Mouse (Mus musculus): ENCODE results near the gene Kcnk18.

Gene Kcnk18

DNA sequence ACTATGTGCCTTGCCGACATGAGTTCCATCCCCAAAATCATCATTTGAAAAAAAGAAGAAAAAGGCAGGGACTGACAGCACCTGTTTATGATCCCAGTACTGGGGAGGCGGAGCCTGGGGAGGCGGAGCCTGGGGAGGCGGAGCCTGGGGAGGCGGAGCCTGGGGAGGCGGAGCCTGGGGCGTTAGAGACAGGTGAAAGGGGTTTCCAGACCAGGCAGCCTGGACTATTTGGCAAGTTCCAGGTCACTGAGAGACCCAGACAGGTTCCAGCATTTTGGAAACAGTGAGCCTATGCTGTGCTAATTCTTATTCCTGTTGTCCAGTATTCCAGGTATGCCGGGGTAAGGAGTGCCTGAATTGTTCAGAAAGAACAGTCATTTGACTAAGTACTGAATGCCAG, at the start of gene Kcnk18:
Gene Kcnk18 (plus strand): TSS at position 224 of the 400 bp plus-strand sequence.
- no peak for DNase-seq (ENCODE audit: low read depth, low spot score)

DNA sequence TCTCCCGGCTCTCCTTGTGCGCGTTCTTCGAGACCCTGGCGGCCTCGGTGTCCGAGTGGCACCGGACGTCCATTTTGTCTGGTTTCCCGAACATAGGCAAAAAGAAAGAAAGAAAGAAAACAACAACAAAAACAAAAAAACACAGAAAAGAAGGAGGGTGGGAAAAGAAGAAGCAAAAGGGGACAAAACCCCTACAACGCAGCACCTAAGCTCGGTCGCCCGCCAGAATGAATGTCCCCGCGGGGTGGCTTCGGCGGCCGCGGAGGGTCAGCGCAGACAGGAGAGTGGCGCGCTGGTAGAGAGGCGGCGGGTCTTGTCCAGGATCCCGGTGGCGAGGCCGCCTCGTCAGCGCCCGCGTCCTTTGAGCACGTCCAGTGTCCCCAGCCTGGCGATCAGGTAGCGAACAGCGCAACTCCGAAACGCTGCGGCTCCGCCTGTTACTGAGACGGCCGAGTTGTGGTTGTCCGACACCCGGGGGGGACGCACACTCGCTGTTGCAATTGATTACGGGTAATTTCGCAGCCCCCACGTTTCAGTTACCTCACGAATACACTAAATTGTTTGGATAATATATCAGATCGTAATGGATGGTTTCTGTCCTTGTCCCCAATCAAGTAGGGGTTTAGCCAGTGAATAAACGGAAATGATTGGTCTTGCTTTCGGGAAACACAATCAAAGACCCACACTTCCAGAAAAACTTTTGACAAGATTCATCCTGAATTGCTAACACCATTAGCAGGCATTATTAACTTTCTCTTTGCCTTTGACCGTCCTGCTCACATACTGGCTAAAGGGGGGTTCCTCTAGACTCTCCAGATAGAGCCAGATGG, 48.9 kb upstream of the Kcnk18 start, which contains the start of gene Vax1:
Gene Vax1 (minus strand): TSS at position 121 of the 830 bp plus-strand sequence.
- DNase-seq (ENCODE audit: low read depth, low spot score): no peak

DNA sequence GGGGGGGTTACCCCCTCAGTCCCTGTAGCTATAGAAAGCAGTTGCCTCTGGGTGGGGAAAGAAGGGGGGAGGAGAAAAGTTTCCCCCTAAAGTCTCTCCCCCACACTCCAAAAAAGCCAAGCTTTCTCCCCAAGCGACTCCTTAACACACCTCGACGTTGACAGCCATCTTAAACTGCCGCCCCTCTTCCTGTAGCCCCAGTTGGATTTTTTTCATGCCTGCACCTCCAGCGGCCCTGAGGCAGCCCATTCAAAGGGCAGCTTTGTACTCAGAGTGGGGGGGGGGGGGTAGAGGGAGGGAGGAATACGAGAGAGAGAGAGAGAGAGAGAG, 48.3 kb upstream of the Kcnk18 start:
- DNase-seq (ENCODE audit: low read depth, low spot score): no peak

DNA sequence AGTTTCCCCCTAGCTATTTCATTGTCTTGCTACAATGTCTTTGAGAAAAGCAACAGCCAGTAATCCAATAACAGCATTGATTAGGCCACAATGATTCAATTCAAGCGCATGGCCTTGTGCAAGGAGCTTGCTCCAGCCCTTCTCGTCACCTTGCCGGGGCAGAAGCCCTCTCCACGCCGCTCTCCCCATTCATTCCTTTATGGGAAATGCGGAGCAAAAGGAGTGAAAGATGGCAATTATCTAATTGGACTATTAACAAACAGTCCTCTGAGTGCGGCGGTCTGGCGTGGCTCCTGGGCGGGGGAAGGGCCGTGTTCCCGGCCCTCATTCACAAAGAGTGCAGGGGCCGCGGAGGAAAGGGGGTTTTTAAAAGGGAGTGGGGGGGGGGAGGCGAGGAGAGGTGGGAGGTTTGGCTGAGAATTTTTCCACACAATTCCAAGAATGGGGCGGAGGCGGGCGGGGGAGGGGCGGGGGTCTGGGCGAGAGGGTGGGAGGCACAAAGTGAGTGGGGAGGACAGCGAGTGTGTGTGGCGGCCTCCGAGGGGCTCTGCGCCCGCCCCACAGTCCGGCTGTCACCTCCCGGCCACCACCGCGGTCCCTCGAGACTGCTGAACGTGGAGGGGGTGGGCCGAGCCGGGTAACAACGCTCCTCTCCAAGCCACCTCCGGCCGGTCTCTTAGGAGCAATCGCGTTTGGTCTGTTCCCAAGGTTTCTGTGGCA, 47.7 kb upstream of the Kcnk18 start:
- no peak for DNase-seq (ENCODE audit: low read depth, low spot score)

DNA sequence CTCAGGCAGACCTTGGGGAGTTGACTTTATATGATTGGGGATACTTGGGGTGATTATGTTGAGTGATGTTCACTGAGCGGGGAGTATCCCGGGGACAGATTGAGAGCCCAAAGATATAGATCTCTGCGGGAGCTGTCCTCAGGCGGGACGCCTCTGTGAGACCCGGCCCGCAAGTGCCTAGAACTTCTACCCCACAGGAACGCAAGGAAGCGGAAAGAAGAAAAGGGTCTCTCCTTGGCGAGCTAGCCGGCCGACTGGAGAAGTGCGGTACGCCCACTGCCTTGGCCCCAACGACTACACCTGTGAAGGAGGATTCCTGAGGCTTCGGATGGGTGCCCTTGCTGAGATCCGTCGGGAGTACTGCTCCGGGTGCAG, 47.2 kb upstream of the Kcnk18 start:
- DNase-seq (ENCODE audit: low read depth, low spot score): no peak

DNA sequence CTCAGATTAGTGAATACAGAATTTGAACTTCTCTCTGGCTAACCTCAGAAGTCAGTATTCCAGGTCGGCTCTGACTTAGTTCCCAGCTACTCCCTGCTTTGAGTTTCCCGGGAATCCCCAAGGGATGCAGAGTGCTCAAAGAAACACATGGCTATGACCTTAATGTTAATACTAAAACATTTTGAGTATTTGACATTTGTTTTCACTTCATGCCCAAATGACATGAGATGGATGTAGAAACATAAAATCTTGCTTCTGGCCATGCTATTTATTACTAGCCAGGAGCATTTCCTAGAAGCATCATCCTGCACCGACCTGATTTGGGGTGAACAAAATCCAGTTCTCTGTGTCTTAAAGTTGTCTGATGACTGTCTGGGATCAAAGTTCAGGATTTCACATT, 46.2 kb upstream of the Kcnk18 start:
- DNase-seq (ENCODE audit: low read depth, low spot score): no peak

DNA sequence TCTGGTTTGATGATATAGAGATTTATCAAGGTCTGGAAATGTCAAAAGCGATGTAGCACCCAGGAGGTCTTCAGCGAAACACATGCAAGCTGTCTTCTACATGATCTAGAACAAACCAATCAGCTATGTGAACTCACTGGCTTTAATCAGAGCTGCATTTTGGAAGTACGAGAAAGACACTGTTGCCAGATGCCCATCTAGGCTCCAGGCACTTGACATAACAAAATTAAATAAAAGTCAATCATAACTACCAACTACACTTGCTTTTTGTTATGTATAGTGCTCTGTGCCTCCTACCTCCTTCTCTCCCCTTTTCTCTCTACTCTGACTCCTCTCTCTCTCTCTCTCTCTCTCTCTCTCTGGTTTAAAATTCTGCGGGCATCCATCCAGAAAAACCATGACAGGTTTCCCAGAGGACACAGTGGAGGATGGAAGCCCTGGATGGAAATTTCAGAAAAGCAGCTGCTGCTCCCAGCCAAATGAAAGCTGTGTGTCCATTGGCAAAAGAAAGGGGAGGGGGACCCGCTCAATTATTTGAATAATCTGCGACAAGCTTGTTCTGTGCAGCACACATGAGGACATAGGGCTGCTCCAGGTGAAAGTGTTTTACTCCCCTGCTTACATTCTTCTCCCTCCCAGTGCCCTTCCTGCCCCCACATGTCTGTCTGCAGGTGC, 45.5 kb upstream of the Kcnk18 start:
- no peak for DNase-seq (ENCODE audit: low read depth, low spot score)

DNA sequence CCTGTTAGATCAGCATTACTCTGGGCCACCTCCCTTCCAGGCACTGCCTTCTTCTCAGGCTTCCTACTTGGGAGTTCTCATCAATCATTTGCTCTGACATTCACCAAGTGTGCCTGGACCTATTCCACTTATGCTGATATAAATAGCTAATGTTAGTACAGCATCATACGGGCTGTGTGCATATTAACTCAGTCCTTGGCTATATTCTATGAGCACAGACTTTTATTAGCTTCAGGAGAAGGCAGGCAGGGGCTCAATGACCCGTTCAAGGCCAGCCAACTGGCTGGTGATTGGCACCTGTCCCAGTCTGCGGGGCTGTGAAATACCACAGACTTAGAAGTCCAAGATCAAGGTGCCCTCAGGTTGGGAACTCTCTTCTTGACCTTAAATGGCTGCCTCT, 35.0 kb upstream of the Kcnk18 start:
- DNase-seq (ENCODE audit: low read depth, low spot score): no peak

DNA sequence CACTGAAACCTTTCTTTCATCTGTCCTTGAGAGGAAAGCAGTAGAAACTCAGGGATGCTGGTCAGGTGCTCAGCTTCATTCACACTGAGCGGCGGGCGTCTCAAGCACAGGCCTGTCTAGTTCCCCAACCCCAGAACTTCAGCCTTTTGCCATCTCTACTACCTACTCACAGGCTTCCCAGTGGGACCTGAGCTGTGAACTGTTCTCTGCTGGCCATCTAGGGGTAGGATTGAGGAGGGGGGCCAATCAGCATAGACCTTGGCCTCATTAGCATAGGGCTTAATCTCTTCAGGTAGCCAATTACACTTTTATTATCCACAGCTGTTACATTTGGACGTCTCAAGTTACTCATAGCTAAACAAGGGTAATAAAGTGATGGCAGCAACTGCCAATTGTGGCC, 30.0 kb upstream of the Kcnk18 start:
- no peak for DNase-seq (ENCODE audit: low read depth, low spot score)

DNA sequence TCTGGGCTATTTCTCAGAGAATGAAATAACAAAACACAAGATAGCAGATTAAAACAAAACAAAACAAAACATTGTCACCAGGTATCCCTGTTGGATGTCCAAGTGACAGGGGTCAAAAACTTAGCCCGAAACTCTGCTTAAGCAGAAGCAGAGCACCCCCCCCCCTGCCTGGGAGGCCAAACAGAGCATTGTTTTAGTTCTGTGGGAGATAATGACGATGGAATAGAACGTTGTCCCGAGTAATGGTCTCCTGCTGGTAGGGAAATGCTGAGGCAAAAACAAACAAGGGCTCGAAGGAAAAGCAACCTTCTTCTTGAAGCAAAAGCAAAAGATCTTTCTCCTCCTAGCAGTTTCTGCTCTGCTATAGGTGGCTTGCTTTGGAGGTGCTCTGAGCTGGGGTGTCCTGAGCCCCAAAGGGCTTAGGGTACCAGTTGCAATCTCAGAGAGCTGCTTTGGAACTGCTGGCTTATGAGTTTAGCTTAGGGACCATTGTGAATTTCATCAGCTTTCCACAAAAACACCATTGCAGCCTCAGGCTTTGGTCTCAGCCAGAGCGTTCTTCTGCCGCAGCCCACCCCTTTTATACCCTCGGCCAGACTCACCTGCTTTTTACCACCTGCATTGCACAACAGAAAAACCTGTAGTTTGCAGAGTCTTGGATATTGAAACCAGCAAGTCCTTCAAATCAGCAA, 28.4 kb upstream of the Kcnk18 start:
- DNase-seq (ENCODE audit: low read depth, low spot score): no peak

DNA sequence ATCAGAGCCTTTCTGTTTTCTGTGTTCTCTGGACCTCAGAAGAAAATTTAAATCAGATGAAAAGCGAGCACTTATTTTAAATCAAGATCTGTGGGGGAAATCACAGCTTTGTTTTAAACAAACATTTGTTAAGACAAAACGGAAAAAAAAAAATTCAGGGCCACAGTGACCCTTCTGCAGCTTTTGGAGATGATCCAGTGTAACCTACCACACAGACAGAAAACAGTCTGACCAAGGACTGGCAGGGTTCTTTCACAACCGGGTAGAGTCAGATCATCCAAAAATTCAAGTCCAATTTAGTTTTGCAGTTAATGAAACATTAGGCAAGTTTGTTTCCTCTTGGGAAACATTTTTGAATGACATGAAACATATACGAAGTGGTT, 27.9 kb upstream of the Kcnk18 start:
- no peak for DNase-seq (ENCODE audit: low read depth, low spot score)

DNA sequence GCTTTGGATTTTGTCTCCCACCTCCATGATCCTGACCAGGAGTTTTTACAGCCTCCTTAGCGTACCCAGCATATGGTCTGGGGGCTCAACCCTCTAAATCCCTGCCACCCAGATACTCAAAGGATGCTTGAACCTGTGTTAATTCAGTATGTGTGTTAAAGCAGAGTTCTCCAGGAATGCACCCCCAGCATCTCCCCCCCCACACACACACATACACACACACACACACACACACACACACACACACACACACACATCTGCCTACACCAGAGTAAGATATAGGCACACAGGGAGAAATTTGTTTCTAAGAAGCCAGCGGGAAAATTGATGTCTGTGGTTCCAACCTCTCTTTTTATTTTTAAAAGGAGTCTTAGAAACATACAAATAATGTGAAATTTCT, 26.5 kb upstream of the Kcnk18 start:
- DNase-seq (ENCODE audit: low read depth, low spot score): no peak

DNA sequence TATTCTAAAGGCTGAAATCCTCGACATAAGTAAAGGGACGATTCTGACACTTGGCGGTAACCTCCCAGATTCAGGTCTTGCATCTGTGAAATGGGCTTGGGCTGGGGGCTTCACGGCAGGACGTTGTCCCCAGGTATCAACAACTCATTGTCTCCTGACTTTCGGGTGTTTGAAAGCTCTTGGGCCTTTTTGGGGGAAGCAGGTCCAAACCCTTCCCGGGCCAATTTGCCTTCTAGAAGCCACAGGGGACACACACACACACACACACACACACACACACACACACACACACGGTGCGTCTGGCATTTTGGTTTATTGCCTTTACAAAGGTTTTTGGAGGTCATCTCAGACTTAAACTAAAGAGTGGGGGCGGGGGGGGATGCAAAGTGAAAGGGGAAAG, 25.6 kb upstream of the Kcnk18 start:
- DNase-seq (ENCODE audit: low read depth, low spot score): no peak

DNA sequence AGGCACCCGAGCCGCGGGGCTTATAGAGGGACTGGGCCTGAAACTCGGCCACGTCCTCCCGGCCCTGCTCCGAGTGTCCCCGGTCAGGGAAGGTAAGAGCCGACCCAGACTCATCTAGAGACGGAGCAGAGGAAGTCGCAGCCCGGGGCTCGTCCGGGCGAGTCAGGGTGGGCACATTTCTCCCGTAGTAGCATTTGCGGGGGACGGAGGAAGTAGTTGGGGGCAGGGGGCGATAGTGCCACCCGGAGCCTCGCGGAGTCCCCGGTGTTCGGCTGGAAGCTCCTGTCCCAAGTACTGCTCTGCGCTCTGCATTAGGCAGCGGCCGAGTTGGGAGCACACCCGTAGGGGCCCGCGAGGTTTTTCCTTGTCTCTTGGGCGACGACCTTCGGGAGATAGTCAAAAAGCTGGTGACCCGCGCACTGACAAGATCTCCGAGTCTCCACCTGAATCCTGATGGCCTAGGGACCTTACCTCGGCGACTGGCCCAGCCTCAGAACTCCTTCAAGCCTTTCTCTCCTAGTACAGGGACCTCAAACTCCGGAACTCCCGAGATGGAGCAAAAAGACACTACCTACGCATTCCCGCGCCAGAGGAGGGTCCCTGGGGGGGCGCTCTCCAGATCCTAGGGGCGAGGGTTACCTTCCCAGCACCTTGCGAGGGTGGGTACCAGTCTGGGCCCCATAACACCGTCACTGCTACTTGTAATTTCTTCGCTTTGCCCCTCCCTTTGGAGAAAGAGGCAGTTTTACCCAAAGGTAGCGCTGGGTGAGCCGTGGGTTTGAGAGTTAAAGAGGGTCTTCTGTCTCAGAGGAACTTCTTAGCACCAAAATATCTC, 24.8 kb upstream of the Kcnk18 start:
- DNase-seq (ENCODE audit: low read depth, low spot score): no peak

DNA sequence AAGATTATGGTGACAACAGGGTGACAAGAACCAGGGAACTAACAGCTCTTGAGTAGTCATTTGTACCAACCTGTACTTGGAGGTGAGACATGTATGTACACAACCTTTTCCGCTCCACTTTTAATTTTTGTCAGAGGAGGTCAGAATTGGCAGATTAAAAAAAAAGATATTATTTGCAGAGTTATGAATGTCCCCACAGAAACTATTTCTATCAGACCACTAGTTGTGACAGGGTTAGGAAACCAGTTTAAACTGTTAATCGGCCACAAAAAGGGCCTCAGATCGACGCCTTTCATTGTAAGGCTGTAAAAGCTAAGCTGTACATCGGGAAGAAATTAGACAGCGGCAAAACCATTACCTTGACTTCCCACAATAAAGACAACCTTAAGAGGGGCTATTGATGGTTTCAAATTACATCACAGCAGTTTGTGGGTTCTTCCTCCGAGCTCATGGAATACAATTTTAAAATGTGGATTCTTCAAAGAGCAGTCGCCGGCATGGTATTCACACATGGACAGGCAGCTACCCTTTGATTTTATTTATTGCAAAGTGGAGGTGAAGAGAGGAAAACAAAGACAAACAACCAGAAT, 23.7 kb upstream of the Kcnk18 start:
- DNase-seq (ENCODE audit: low read depth, low spot score): no peak

DNA sequence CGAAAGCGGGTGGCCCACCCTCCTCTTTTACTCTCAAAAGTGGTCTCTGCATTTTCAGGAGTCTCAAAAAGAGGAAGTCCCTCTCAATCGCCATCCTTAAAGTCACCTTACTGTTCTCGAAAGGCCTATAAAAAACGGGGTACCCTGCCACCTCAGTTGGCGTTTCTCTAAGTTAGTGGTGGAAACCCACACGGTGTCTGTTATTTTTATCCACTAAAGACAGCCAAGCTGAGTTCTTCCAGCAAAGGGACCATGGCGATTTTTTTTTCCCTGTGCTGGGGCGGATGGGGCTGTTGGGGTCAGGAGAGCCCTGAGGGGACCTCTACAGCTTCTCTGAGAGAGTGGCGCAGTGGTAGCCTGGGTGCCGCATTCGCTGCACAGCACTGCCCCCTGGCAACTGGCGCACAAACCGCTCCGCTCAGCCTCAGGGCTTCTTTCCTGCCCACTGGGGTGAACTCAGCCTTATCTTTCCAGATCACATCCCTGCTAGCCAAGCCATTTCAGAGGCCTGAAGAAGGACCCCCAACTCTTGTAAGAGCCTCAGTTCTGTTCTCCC, 22.8 kb upstream of the Kcnk18 start:
- DNase-seq (ENCODE audit: low read depth, low spot score): no peak

DNA sequence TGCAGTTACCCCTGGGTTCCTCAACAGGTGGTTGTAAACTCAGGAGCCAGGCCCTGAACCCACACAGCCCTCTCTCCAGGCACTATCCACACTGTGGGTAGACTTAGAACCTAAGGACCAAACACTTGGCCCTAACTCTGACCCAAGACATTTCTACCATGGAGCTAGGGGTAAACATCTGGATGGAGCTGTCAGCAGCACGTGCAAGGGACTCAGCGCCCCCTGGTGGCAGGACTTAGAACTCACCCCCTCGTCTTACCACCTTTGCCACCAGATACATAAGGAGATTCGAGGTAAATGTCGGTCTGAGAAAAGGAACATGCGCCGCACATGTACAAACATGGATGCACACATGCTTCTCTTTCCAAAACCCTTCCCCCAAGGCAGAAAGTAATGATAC, 20.9 kb upstream of the Kcnk18 start:
- peak; percentile 60 for DNase-seq (ENCODE audit: low read depth, low spot score)

DNA sequence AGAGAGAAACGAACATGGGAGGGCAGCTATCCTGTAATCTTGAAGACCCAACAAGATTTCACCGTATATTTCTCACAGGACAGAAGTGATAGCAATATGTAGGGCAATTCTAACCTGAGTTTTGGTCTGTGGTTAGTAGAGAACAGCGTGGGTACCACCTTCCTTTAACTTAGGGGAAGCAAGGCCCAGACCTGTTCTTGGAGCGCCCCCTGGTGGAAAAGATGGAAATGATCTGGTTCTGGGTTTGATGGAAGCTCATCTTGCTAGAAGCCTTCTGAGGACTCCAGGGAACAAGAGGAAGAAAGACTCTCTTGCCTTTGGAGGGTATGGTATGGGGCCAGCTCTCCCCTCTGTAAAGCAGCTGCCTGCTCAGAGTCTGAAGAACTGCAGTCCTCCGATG, 10.5 kb upstream of the Kcnk18 start:
- peak; percentile 80 for DNase-seq (ENCODE audit: low read depth, low spot score)

DNA sequence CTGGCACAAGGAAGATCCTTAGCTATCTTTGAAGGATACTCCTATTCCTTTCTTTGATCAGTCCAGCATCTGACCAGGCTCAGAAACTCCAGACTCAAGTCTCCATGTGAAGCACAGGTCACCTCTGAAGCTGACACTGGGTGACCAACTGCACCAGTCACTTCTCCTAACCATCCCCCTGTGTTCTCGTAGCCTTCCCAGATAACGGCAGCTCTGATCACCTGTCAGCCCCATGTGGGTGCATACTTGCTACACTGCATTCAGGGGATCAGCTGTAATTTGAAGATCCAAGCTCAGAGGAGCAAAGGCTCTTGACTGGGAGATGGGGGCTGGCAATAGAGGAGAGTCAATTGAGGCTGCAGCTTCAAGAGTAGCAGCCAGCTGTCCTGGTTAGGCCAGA, 10.0 kb upstream of the Kcnk18 start:
- DNase-seq (ENCODE audit: low read depth, low spot score): no peak

DNA sequence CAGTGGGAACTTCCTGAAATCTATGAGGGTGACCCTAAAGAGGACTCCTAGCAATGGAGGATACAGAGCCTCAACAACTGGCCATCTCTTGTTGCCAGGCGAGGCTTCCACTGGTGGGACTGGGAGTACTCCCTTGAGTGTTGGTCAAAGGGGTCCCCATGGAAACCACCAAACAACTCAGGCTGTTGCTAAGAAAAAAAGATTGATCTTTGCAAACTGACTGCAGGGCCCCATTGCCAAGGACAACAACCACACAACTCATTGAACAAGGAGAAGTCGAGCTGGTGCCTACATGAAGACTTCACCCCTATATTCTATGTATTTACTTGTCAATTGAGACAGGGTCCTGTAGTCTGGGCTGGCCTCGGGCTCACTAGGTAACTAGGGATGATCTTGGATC, 2.1 kb upstream of the Kcnk18 start:
- no peak for DNase-seq (ENCODE audit: low read depth, low spot score)

DNA sequence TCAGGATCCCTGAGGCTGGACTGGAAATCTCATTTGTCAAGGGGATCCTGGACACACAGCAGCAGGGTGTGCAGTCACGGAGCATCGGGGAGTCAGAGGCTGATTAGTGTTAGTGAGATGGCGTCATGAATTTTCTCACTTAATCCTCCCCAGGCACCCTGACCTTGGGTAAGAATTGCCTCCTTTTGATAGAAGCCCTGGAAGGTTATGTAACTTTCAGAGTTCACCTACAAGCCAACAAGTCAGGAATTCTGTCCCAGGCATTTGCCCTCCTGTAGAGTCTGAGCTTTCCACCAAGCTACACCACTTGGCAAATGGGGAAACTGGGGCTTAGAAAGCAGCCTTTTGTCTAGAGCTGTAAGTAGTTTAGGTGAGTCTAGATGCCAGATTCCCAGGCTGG, 2.1 kb downstream of the Kcnk18 start:
- no peak for DNase-seq (ENCODE audit: low read depth, low spot score)

Measured in mesoderm, embryonic 11.5 days (tissue).